Mouse (Mus musculus) forebrain, postnatal 0 days (tissue): Measurements from ENCODE around the gene Rgl2. TPM values are rescaled to one million over a fixed set of nuclear protein-coding genes. Genes with fewer than 3 reads are reported as not detected.
A peak's percentile ranks its signal among the peaks of the same experiment; 100 is the strongest.

Source experiments
- ATAC-seq: fragments of 200-750 bp; cut with Nextera tagmentation; 2 replicates; pipeline ENCODE4 v1.8.0; 2017; ENCODE audit warnings: mild to moderate bottlenecking, moderate library complexity
- DNase-seq: peaks from one replicate; pipeline ENCODE4 v3.0.0-alpha.2; 2015
- H3K27ac ChIP-seq: fragments of 300-500 bp; sonication (generic); 2 replicates; pipeline ENCODE4 v1.5.1; 2014; ENCODE audit warnings: low read depth, mild to moderate bottlenecking, antibody characterized with exemption, low read length, moderate library complexity, mixed read lengths
- H3K27me3 ChIP-seq: fragments of 300-500 bp; sonication (generic); 2 replicates; pipeline ENCODE4 v1.6.1; 2014; ENCODE audit warnings: mild to moderate bottlenecking, low read length, mixed read lengths; ENCODE audit not compliant: insufficient read depth
- H3K36me3 ChIP-seq: fragments of 300-500 bp; sonication (generic); 2 replicates; pipeline ENCODE4 v1.6.1; 2014; ENCODE audit warnings: mild to moderate bottlenecking, moderate library complexity; ENCODE audit not compliant: insufficient read depth
- H3K4me1 ChIP-seq: fragments of 300-500 bp; sonication (generic); 2 replicates; pipeline ENCODE4 v1.6.1; 2014; ENCODE audit warnings: antibody characterized with exemption; ENCODE audit not compliant: insufficient read depth
- H3K4me2 ChIP-seq: fragments of 300-500 bp; sonication (generic); 2 replicates; pipeline ENCODE4 v1.6.1; 2014; ENCODE audit warnings: low read depth, mild to moderate bottlenecking, moderate library complexity
- H3K4me3 ChIP-seq: fragments of 300-500 bp; sonication (generic); 2 replicates; pipeline ENCODE4 v1.5.1; 2014; ENCODE audit warnings: low read depth, low read length, mixed read lengths
- H3K9ac ChIP-seq: fragments of 300-500 bp; sonication (generic); 2 replicates; pipeline ENCODE4 v1.6.1; 2014; ENCODE audit warnings: mild to moderate bottlenecking
- H3K9me3 ChIP-seq: fragments of 300-500 bp; sonication (generic); 2 replicates; pipeline ENCODE4 v1.6.1; 2016; ENCODE audit warnings: low read length
- CTCF ChIP-seq: sonication (generic); IDR thresholded peaks from 2 replicates; pipeline ENCODE4 v1.5.1; 2016; ENCODE audit warnings: antibody characterized with exemption, control low read depth, low read depth
- WGBS: fragments of 180-500 bp; shearing (Covaris S2); extraction: QIAGEN DNeasy Blood & Tissue Kit; methylation state at CpG from one replicate; pipeline ENCODE4 v1.1.7; 2014; 5-methylcytosine and 5-hydroxymethylcytosine counted together
- polyA plus RNA-seq: library from polyadenylated mRNA; unstranded; fragments of >200 nt; fragmentation: Nextera tagmentation; extraction: Ambion mirVana; gene quantifications from 2 replicates; pipeline ENCODE4 v1.2.1, GENCODE M21; 2015
- total RNA-seq: library from RNA; depleted of rRNA; stranded (reverse); fragments of >200 nt; gene quantifications from 2 replicates; pipeline ENCODE4 v1.2.3, GENCODE M21; 2014

Rgl2 gene
- total and polyA plus RNA-seq, 2 experiments from 2014 or later, result 27.1 to 75.7 TPM

GRCm38 (mm10) chr17:33925406-33926116 lies 3.8 kb upstream of the Rgl2 start:
- DNase-seq (no peak), ATAC-seq (no peak)
- WGBS, result 87% methylated on average over 21 of the region's 21 CpGs

GRCm38 (mm10) chr17:33926207-33926932 lies 3.0 kb upstream of the Rgl2 start:
- Histone ChIP-seq H3K27ac (no peak overlapping the region), H3K9me3 (no peaks in the 10 kb centered on the region), H3K9ac (no peak overlapping the region), H3K27me3 (no peaks in the 10 kb centered on the region), H3K4me2 (no peak overlapping the region), H3K36me3 (0 out of 2 replicates have a peak, but pooled peaks cover 5% of the 10 kb centered on the region), H3K4me3 (no peak overlapping the region), H3K4me1 (peaks cover 3% of the 10 kb centered on the region; the same call in 1 of the 2 replicates)
- ATAC-seq (no peak), DNase-seq (no peak)
- peak; percentile 25; the same call in 1 of the 2 replicates for TF ChIP-seq CTCF
- 75% methylated on average over 17 of the region's 17 CpGs for WGBS

More at GRCm38 (mm10) chr17:33925406-33926116, 3.8 kb upstream of the Rgl2 start:
- Histone ChIP-seq H3K4me3 (no peak overlapping the region), H3K9ac (no peak overlapping the region), H3K4me1 (peaks cover 3% of the 10 kb centered on the region; the same call in 1 of the 2 replicates), H3K36me3 (0 out of 2 replicates have a peak, but pooled peaks cover 5% of the 10 kb centered on the region), H3K27ac (no peak overlapping the region), H3K27me3 (no peaks in the 10 kb centered on the region), H3K9me3 (no peaks in the 10 kb centered on the region), H3K4me2 (no peak overlapping the region)
- no peak for TF ChIP-seq CTCF

GRCm38 (mm10) chr17:33928251-33928947 lies 944 bp upstream of the Rgl2 start:
- 63% methylated on average over 21 of the region's 21 CpGs for WGBS
- Histone ChIP-seq H3K4me3 (peak overlapping the region; percentile 66), H3K36me3 (peaks cover 11% of the 10 kb centered on the region; the same call in 1 of the 2 replicates), H3K4me1 (peaks cover 3% of the 10 kb centered on the region; the same call in 1 of the 2 replicates), H3K27ac (peak overlapping the region; percentile 64; the same call in 1 of the 2 replicates), H3K27me3 (no peaks in the 10 kb centered on the region), H3K9ac (peak overlapping the region; percentile 65), H3K9me3 (no peaks in the 10 kb centered on the region), H3K4me2 (peak overlapping the region; percentile 87)
- no peak for TF ChIP-seq CTCF
- ATAC-seq, result no peak
- DNase-seq, result no peak

- peaks cover 19% of the 10 kb centered on the region; the same call in 1 of the 2 replicates for H3K36me3 ChIP-seq
- H3K4me1 ChIP-seq, result peaks cover 3% of the 10 kb centered on the region; the same call in 1 of the 2 replicates
- no peak for ATAC-seq
- TF ChIP-seq CTCF, result peak; percentile 9; the same call in 1 of the 2 replicates
- H3K4me2 ChIP-seq, result peak overlapping the region; percentile 87
- peak overlapping the region; percentile 88 for H3K27ac ChIP-seq
- no peaks in the 10 kb centered on the region for H3K9me3 ChIP-seq
- H3K27me3 ChIP-seq, result no peaks in the 10 kb centered on the region
- WGBS, result under 1% methylated on average over 44 of the region's 45 CpGs
- peak overlapping the region; percentile 65 for H3K9ac ChIP-seq
- DNase-seq, result peak; percentile 43
- H3K4me3 ChIP-seq, result peak overlapping the region; percentile 66
Measured at GRCm38 (mm10) chr17:33930280-33931158, 1.2 kb downstream of the Rgl2 start.

GRCm38 (mm10) chr17:33931159-33931866 lies 2.0 kb downstream of the Rgl2 start:
- Histone ChIP-seq H3K9me3 (no peaks in the 10 kb centered on the region), H3K36me3 (peaks cover 20% of the 10 kb centered on the region; the same call in 1 of the 2 replicates), H3K27ac (no peak overlapping the region), H3K4me1 (peaks cover 3% of the 10 kb centered on the region; the same call in 1 of the 2 replicates), H3K4me3 (peak overlapping the region; percentile 66), H3K27me3 (no peaks in the 10 kb centered on the region), H3K9ac (peak overlapping the region; percentile 65; the same call in 1 of the 2 replicates), H3K4me2 (peak overlapping the region; percentile 87)
- TF ChIP-seq CTCF, result no peak
- no peak for ATAC-seq
- no peak for DNase-seq
- WGBS, result 41% methylated on average over 18 of the region's 18 CpGs
